Mouse (Mus musculus) heart, postnatal 25 days (tissue): Measurements from ENCODE around the gene Zdhhc23. TPM values are rescaled to one million over a fixed set of nuclear protein-coding genes. Genes with fewer than 3 reads are reported as not detected.

ENCODE experiments used
- DNase-seq: peaks from one replicate; pipeline ENCODE4 v3.0.0; 2022; ENCODE audit warnings: low spot score
- intact Hi-C: fragments of 180-260 bp; cut with DNase I; formaldehyde crosslinking; loops from one replicate; pipeline ENCODE4 v1.15.1; 2025
- total RNA-seq, 2 experiments: library from RNA; stranded (reverse); gene quantifications; 2 replicates each; pipeline ENCODE4 v1.2.3; 2021

Gene Zdhhc23
- total RNA-seq, 2 experiments from 2014 or later = 0.28 to 0.52 TPM

GRCm38 (mm10) chr16:43971189-43971588 lies 8.4 kb downstream of the Zdhhc23 start:
- no peak for DNase-seq
- intact Hi-C loops = no loop called here

- DNase-seq = no peak
- intact Hi-C loops = no loop called here
Observed at GRCm38 (mm10) chr16:43970426-43970825, 9.2 kb downstream of the Zdhhc23 start.

GRCm38 (mm10) chr16:43965781-43966389 lies 13.7 kb downstream of the Zdhhc23 start:
- no peak for DNase-seq
- intact Hi-C loops = no loop called here

- intact Hi-C loops = no loop called here
- DNase-seq = no peak
Observed at GRCm38 (mm10) chr16:43963780-43964179, 15.8 kb downstream of the Zdhhc23 start.

- intact Hi-C loops = no loop called here
- DNase-seq = no peak
Observed at GRCm38 (mm10) chr16:43963291-43963690, 16.3 kb downstream of the Zdhhc23 start.

GRCm38 (mm10) chr16:43958038-43958437 lies 21.6 kb downstream of the Zdhhc23 start:
- no peak for DNase-seq
- intact Hi-C loops = no loop called here

- intact Hi-C loops = no loop called here
- no peak for DNase-seq
Observed at GRCm38 (mm10) chr16:43954913-43955312, 24.7 kb downstream of the Zdhhc23 start.

- DNase-seq = peak; percentile 16
- intact Hi-C loops = no loop called here
Observed at GRCm38 (mm10) chr16:43951591-43951990, 28.0 kb downstream of the Zdhhc23 start.

- intact Hi-C loops = no loop called here
- DNase-seq = no peak
Observed at GRCm38 (mm10) chr16:43945869-43946268, 33.7 kb downstream of the Zdhhc23 start.

- DNase-seq = no peak
- intact Hi-C loops = no loop called here
Observed at GRCm38 (mm10) chr16:43945351-43945750, 34.2 kb downstream of the Zdhhc23 start.

- DNase-seq = no peak
- intact Hi-C loops = no loop called here
Observed at GRCm38 (mm10) chr16:43940846-43941245, 38.7 kb downstream of the Zdhhc23 start.

GRCm38 (mm10) chr16:43935892-43936291 lies 43.7 kb downstream of the Zdhhc23 start:
- no peak for DNase-seq
- intact Hi-C loops = no loop called here

- DNase-seq = no peak
- intact Hi-C loops = no loop called here
Observed at GRCm38 (mm10) chr16:43935367-43935766, 44.2 kb downstream of the Zdhhc23 start.

- intact Hi-C loops = no loop called here
- DNase-seq = no peak
Observed at GRCm38 (mm10) chr16:43934856-43935255, 44.7 kb downstream of the Zdhhc23 start.

- no peak for DNase-seq
- intact Hi-C loops = no loop called here
Observed at GRCm38 (mm10) chr16:43933041-43933440, 46.5 kb downstream of the Zdhhc23 start.

- intact Hi-C loops = no loop called here
- no peak for DNase-seq
Observed at GRCm38 (mm10) chr16:43932319-43932718, 47.3 kb downstream of the Zdhhc23 start.

- intact Hi-C loops = no loop called here
Observed at GRCm38 (mm10) chr16:43931502-43931901, 48.1 kb downstream of the Zdhhc23 start.

GRCm38 (mm10) chr16:43930577-43930976 lies 49.0 kb downstream of the Zdhhc23 start:
- intact Hi-C loops = no loop called here
- DNase-seq = no peak

More at GRCm38 (mm10) chr16:43931502-43931901, 48.1 kb downstream of the Zdhhc23 start:
- DNase-seq = no peak

- DNase-seq = no peak
Observed at GRCm38 (mm10) chr16:43926341-43926859, 53.2 kb downstream of the Zdhhc23 start, which contains the start of gene Qtrt2. Gene Qtrt2, minus strand, starts transcription at chr16:43926809.

GRCm38 (mm10) chr16:43925846-43926245 lies 53.7 kb downstream of the Zdhhc23 start:
- no peak for DNase-seq
- intact Hi-C loops = no loop called here

More at GRCm38 (mm10) chr16:43926341-43926859, 53.2 kb downstream of the Zdhhc23 start, which contains the start of gene Qtrt2:
- intact Hi-C loops = no loop called here

GRCm38 (mm10) chr16:43925001-43925558 lies 54.5 kb downstream of the Zdhhc23 start:
- DNase-seq = no peak
- intact Hi-C loops = no loop called here
